Mouse (Mus musculus) splenic B cell, adult 2 months (primary cell): Measurements from ENCODE around the gene Popdc3.
"Not testable (repeated sequence)": the region's sequence is repeated elsewhere in the genome, so short reads cannot be mapped to it uniquely, and the experiment has no call there.

Experiments
- DNase-seq: peaks from one replicate; pipeline ENCODE4 v3.0.0-alpha.2; 2011; ENCODE audit warnings: low read depth, low spot score
- H3K27me3 ChIP-seq: 2 replicates; pipeline ENCODE4 v1.6.1; 2012; ENCODE audit warnings: mild to moderate bottlenecking, low read length, moderate library complexity, mixed read lengths; ENCODE audit not compliant: control insufficient read depth, poor library complexity, insufficient read depth, severe bottlenecking
- H3K36me3 ChIP-seq: 2 replicates; pipeline ENCODE4 v1.6.1; 2012; ENCODE audit warnings: mild to moderate bottlenecking, low read length, moderate library complexity, mixed read lengths; ENCODE audit not compliant: control insufficient read depth, poor library complexity, insufficient read depth, severe bottlenecking

Popdc3 gene

DNA sequence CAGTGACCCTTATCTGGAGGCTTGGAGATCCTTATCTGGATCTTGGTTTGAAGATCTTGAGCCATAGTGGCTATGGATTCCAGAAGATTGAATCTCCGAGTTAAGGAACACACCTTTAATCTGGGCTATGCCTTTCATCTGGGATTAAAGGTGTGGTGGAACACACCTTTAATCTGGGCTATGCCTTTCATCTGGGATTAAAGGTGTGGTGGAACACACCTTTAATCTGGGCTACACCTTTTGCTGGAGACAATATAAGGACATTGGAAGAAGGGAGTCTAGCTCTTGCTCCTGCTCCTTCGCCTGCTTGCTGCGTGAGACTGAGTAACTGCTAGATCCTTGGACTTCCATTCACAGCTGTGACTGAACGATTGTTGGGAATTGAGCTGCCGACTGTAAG, at the start of gene Popdc3:
Gene Popdc3 (plus strand): TSS at position 301 of the 400 bp plus-strand sequence.
- not testable (repeated sequence) for H3K36me3 ChIP-seq, H3K27me3 ChIP-seq, DNase-seq

DNA sequence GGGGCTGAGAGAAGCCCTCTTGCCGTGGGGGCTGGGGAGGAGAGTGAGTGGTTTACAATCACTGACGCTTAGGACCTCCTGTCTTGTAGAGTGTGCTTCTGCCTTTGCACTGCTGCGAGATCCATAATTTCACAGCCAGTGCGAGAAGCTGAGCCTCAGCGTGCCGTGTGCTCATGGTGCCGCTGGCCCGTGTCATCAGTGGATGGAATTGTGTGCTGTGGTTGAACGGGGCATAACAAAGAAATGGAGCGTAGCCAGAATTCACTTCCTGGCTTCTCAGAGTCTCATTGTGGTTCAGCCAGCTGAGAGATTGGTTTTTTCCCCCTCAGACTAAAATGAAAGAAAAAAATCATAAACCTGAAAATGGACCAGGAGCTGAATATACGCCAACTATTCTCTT, 48.8 kb upstream of the Popdc3 start:
- DNase-seq, result peak; percentile 57
- H3K36me3 ChIP-seq, result peaks cover 2% of the 10 kb centered on the region; the same call in 1 of the 2 replicates
- no peaks in the 10 kb centered on the region for H3K27me3 ChIP-seq

DNA sequence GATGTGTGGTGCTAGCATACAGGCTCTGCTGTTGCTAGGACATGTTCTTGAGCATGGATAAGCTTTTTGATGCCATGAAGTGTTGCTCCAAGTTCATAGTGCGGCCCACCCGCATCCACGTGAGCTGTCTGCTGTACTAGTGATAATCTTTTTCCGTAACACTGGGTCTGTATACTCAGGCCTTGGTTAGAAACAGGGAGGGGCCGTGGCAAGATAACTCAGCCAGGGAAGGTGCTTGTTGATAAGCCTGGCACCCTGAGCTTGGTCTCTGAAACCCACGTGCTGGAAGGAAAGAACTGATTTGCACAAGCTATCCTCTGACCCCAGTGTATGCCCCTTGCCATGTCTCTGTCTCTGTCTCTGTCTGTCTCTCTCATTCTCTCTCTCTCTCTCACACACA, 47.9 kb upstream of the Popdc3 start:
- Histone ChIP-seq H3K36me3 (no peaks in the 10 kb centered on the region), H3K27me3 (no peaks in the 10 kb centered on the region)
- no peak for DNase-seq

DNA sequence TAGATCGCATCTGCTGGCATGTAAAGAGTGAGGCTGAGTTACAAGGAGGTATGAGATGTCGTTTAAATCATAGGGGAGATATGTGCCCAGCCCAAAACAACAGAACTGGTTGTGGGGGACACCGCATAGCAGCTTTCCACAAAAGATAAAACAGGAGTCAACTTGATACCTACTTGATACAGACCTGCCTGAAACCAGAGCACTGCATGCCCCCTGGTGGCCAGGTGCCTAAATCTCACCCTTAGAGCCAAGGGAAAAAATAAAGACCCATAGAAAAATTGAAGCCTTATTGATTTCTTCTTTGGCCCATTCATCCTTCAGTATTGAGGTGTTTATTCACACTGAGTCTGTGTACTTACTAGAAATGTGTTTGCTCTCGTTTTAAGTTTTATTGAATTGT, 45.5 kb upstream of the Popdc3 start:
- H3K27me3 ChIP-seq, result no peaks in the 10 kb centered on the region
- peak; percentile 83 for DNase-seq
- no peaks in the 10 kb centered on the region; the same call in 1 of the 2 replicates for H3K36me3 ChIP-seq

DNA sequence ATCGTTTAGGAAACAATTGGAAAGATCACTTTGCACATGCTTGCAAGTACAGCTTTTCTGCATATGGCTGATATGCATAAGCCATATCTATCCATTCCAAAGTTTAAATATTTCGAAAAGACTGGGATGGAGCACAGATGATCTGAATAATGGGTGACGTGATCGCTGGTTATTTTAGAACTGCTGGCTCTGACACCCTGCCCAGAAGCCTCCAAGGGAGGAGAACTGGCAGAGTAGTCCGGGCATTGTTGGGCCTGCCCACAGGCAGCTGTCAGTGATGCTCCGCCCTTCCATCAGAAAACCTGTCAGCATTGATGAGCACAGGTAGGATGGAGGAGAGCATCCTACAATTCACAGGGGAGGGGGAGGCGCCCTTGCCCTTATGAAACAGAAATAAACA, 41.1 kb upstream of the Popdc3 start:
- H3K36me3 ChIP-seq, result peaks cover 1% of the 10 kb centered on the region; the same call in 1 of the 2 replicates
- DNase-seq, result no peak
- H3K27me3 ChIP-seq, result no peaks in the 10 kb centered on the region

DNA sequence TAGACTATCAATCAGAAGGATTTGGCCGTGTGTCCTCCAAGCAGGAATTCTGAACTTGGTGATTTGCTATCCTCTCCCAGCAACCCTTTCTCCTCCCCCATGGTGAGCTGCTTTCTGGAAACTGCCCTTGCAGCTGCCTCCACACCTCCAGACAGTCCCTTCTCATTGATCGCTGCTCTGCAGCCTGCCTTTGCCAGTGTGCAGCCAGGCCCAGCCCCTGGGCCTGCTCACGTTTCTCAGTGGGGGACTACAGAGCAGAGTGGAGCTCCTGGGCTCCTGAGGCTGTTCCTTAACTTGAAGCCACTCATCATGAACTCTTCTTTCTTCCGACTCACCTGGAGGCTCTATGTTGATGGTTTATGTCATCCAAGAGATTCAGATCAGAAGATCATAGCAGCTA, 38.0 kb upstream of the Popdc3 start:
- DNase-seq, result no peak
- peaks cover 1% of the 10 kb centered on the region for H3K36me3 ChIP-seq
- H3K27me3 ChIP-seq, result no peaks in the 10 kb centered on the region

DNA sequence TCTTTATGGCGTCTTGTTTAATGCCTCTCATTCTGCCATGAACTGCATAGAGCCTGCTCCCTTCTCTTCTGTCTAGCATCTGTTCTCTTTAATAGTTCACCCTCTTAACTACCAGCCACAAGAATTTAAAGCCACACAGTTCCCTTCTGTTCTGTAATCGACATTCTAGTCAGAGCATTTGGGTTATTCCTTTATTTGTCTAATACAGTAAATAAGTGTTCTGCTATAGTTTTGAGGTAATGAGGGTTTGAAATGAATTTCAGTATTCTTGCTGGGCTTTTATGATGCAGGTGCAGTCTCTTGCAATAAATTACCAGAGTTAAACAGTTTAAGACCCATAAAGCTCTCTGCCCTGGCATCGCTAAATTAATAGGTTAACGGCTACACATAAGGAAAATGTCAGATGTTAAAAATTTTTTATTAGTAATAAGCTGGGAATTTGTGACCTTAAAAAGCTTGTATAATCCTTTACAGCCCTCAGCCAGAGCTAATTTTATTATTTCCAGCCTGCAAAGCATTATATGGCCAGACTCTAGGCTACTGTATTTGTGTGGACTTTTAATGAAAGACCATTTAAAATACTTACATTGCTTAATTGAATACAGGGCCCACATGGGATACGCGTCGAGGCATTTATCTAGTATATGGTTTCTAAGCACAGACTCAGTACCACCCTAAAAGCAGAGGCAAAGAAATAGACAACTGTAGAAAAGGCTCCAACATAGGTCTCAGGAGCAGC, 37.3 kb upstream of the Popdc3 start:
- peaks cover 3% of the 10 kb centered on the region for H3K36me3 ChIP-seq
- DNase-seq, result no peak
- H3K27me3 ChIP-seq, result no peaks in the 10 kb centered on the region

DNA sequence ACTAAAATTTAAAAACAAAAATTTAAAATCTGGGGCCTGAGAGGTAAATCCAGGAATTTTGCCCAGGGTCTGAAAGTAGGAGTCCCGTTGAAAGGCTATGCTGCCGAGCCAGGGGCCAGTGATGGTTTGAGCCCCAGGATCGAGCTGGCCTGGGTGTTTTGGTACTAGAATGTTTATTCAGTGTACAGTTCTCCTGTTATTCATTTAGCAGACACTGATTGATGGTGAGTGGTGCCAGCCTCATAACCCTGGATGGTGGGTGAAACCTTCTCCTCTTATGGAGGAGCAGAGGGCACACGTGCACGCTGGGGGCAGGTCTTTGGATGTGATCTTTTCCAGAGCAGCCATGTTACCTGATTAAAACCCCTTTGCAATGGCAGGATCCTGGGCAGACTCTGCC, 35.5 kb upstream of the Popdc3 start:
- H3K27me3 ChIP-seq, result no peaks in the 10 kb centered on the region
- no peak for DNase-seq
- H3K36me3 ChIP-seq, result peaks cover 3% of the 10 kb centered on the region

DNA sequence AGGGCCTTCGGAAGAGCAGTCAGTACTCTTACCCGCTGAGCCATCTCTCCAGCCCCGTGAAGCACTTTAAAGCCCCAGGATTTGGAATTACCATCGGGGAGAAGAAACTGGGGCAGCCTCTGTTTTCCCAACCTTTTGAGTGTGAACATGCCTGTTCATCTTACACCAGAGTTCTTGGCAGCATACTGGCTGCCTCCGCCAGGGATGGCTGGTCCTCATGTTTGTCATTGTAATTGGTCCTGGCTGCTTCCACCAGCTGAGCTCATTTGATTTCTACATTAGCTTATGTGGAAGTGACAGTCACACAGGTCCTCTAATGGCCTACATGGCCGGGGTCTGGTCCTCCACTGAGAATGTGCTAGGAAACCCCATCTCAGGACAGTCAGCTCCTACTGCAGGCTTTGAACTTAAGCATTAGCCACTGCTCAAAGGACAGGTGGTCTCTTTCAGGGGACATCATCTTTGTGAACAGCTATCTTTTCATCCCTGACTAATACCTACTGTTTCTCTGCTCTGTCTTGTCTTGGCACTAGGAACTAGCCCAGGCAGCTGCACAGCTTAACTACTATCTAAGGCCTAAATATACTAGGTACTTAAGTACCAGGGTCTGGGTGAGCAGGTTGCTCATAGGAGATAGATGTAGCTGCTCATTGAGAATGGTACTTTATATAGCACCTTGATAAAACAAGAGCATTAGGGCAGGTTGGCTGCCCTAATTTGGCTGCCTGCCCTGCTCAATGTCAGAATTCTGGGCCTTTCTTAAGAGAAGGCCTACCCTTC, 33.7 kb upstream of the Popdc3 start:
- Histone ChIP-seq H3K36me3 (peaks cover 3% of the 10 kb centered on the region; the same call in 1 of the 2 replicates), H3K27me3 (no peaks in the 10 kb centered on the region)
- DNase-seq, result no peak

DNA sequence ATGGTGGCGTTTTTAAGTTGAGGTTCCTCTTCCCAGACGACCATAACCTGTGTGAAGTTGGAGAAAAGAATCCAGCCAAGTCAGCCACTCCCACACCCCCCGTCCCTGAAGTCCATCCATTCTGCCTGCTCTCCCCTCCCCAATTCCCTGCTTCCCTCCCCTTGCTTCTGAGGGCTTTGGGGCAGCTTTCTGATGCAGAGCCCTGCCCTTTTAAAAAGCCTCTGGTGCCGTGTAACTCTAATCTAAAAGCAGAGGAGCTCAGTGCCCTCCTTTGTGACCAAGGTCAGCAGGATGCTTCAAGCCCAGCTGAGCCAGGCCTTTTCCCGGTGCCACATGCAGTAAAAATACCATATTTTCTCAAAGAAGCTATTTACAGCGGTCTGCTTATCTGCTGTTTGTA, 31.1 kb upstream of the Popdc3 start:
- Histone ChIP-seq H3K27me3 (no peaks in the 10 kb centered on the region), H3K36me3 (peaks cover 6% of the 10 kb centered on the region)
- no peak for DNase-seq

DNA sequence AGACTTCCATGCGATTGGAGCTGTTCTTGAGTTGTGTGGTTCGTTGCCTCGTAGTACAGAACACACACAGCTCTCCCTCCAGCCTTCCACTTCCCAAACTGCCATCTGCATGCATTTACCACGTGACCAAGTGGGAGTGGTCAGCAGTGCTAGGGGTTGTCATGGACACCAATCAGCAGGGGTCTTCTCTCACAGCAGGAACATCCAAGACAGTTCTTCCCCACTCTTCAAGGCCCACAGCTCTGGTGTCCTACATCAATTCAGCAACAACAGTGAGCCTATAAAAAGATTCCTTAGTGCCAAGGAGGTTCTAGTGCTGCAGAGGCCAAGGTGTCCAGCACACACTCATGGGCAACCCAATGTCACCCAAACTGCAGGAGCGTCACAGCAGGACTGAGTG, 26.8 kb upstream of the Popdc3 start:
- no peak for DNase-seq
- Histone ChIP-seq H3K27me3 (no peaks in the 10 kb centered on the region), H3K36me3 (peaks cover 23% of the 10 kb centered on the region)

DNA sequence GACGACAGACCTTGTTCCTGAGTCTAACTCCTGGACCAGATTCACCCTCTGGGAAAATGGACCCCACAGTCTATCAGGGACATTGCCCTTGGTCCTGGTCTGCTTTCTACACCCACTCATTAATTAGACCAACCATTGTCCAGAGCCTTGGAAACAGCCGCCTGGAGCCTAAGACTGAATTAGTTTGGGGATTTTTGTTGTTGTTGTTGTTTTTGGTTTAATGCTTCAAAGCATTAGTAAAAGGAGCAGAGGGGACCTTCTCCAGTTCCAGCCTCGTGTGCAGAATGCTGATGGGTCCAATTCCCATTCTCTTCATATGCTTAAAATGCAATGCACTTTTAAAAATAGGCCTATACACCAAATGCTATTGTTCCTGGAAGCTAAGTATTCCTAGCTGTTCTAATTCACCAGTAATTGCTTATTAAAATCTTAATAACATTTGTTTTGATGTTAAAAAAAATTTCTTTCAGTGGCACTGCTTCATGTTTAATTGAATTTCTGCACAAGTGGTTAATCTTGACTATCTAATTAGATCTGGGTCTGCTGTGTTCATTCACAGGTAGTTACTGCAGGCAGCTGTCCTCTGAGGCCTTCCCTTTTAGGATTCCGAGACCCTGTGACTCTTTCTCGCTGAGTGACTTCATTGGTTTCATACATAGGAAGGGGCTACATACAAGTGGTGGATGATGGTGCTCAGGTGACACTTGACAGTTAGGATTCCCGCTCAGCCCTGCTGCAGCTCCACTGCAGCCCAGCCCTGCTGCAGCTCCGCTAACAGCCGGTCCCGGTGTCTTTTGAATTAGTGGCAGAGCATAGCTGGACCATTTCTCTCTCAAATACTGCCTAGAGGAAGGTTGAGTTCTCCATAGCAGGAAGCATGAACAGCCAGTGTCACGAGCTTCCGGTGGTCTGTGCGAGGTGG, 25.9 kb upstream of the Popdc3 start:
- DNase-seq, result no peak
- peaks cover 28% of the 10 kb centered on the region for H3K36me3 ChIP-seq
- no peaks in the 10 kb centered on the region for H3K27me3 ChIP-seq

DNA sequence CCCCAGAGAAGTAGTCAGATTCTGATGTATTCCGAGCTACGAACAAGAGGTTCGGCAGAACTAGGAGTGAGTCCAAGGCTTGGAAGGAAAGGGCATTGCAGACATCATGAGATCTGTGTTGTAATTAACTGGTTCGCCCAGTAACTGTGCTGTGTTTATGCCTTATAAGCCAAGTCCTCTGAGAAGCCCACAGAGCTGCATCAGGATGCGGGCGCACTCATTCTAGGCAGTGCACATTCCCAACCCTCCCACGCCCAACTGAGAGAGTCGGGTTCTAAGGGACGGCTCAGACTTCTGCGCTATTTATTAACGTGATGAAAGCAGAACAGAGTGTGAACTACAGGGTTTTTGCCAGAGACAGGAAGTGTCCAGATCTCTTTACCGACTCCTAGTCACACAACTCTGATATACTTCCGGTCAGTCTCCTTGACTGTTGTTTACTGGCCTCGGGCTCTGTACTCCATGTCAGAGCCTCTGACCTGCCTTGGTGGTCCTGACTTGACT, 23.3 kb upstream of the Popdc3 start:
- peaks cover 33% of the 10 kb centered on the region for H3K36me3 ChIP-seq
- DNase-seq, result no peak
- H3K27me3 ChIP-seq, result no peaks in the 10 kb centered on the region

DNA sequence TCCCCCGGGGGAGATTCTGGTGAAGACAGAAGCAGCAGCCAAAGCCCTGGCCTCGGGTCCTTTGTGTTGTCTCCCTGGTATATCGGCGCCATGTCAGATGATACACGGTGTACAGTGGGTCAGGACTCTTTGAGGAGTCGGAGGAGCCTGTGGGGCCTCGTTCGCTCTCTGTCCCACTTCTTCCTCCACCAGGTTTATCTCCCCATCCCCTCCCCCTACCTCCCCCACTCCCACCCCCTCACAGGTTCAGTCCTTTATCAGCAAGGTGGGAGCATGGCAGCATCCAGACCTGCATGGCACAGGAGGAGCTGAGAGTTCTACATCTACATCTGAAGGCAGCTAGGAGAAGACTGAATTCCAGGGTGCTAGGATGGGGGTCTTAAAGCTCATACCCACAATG, 12.0 kb upstream of the Popdc3 start:
- no peak for DNase-seq
- Histone ChIP-seq H3K27me3 (no peaks in the 10 kb centered on the region), H3K36me3 (no peaks in the 10 kb centered on the region)
